Mouse (Mus musculus) liver, adult (tissue): ENCODE measurements around the gene Fam198a.

Experiments
- GATA4 ChIP-seq: IDR thresholded peaks from 2 replicates; pipeline ENCODE4 v1.6.1; 2014; ENCODE audit warnings: mild to moderate bottlenecking, low read length; ENCODE audit not compliant: insufficient replicate concordance

Fam198a gene

DNA sequence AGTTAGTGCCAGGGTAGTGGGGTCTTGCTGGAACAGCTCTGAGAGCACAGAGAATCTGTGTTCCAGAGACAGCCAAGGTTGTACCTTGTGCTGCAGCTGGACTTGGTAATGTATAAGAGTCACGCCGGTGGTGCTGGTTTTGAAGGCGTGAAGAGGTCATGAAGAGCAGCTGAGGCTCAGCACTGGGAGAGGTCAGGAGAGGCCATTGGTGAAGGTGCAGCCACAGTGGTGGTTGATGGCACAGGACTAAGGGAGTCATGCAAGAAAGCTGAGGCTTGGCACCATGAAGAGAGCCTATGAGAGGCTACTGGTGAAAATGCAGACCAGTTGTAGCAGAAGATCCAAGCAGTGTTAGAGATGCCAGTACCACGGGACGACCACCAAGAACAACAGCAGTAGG is 70.8 kb downstream of the Fam198a start:
- TF ChIP-seq GATA4 = no peak

- peak; percentile 92; the same call in 1 of the 2 replicates for TF ChIP-seq GATA4
These were observed 72.0 kb downstream of the Fam198a start for GRCm38 (mm10) chr9:122022776-122023175.

DNA sequence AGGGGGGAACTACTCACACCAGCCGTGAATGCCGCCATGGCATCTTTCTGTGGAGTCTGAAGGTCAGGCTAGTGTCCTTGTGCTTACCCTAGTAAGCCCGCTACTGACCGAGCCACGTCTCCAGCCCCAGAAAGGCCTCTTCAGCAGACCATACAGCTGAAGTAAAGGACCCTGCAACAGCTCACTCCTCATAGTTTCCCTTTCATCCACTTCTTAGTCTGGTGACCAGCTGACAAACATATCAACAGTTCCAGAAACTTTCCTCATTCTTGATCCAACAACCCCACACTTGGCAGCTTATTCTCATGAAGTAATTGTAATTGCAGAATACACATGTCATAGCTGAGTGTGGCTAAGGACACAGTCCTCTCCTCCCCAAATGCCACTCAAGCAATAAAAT is 73.1 kb downstream of the Fam198a start:
- TF ChIP-seq GATA4 = no peak

DNA sequence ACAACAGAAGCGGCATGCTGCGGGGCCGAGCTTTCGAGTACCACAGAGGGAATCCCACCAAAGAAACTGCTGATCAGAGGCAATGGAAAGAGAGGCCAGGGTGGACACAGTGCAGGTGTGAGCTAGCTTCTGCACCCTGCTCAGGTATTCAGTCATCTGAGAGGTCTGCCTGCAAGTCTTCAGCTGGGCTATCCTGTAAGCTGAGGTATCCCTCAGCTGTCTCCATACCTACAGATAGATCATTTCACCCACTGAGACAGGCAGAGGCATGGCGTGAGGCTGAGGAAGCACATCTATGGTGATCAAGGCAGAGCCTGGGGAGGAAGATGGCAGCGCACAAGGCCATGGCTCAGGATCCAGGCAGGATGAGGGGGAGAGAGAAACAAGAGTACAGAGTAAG is 73.6 kb downstream of the Fam198a start:
- no peak for TF ChIP-seq GATA4

DNA sequence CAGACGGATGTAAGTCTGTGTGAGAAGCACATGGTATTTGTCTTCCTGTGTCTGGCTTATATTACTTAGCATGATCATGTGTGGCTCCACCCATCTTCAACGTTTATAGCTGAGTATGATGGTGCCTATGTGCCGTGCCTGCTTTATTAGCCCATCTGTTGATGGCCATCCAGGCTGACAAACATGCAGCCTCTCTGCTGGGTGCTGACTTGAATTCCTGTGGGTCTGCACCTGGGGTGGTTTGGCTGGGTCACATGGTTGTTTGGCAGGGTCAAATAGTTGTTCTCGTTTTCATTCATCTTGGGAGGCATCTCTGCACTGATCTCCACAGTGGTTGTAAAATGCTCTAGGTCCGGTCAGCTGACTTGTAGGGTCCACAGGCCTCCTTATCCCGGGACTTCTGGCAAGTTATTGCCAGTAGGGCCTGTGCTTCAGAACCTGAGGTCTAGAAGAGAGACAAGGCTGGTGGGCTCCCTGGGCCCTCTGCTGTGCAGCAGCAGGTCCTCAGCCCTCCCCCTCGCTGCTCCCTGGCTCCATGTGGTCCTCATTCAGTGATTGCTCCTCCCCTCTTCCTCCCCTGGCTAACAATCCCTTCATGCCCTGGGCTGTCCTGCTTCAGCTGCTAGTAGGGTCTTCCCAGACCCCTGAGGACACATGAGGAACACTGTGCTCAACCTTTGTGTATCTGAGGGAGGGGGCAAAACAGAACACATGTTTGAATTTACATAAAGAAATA is 75.2 kb downstream of the Fam198a start:
- no peak for TF ChIP-seq GATA4

GRCm38 (mm10) chr9:122027081-122027913 is 76.5 kb downstream of the Fam198a start:
- TF ChIP-seq GATA4 = peak; percentile 72; the same call in 1 of the 2 replicates

GRCm38 (mm10) chr9:122027914-122028745 is 77.3 kb downstream of the Fam198a start:
- peak; percentile 93 for TF ChIP-seq GATA4

GRCm38 (mm10) chr9:122029765-122030164 is 79.0 kb downstream of the Fam198a start:
- TF ChIP-seq GATA4 = no peak
